Mouse (Mus musculus) erythroblast, embryonic 14.5 days (primary cell): Measurements from ENCODE around the gene Nmt1.

Source experiments
- GATA1 ChIP-seq: IDR thresholded peaks from 2 replicates; pipeline ENCODE4 v1.6.1; 2012; ENCODE audit warnings: low read length, inconsistent platforms, mixed read lengths
- TAL1 ChIP-seq: IDR thresholded peaks from 3 replicates; pipeline ENCODE4 v1.6.1; 2012; ENCODE audit warnings: low read length, inconsistent platforms, mixed read lengths

DNA sequence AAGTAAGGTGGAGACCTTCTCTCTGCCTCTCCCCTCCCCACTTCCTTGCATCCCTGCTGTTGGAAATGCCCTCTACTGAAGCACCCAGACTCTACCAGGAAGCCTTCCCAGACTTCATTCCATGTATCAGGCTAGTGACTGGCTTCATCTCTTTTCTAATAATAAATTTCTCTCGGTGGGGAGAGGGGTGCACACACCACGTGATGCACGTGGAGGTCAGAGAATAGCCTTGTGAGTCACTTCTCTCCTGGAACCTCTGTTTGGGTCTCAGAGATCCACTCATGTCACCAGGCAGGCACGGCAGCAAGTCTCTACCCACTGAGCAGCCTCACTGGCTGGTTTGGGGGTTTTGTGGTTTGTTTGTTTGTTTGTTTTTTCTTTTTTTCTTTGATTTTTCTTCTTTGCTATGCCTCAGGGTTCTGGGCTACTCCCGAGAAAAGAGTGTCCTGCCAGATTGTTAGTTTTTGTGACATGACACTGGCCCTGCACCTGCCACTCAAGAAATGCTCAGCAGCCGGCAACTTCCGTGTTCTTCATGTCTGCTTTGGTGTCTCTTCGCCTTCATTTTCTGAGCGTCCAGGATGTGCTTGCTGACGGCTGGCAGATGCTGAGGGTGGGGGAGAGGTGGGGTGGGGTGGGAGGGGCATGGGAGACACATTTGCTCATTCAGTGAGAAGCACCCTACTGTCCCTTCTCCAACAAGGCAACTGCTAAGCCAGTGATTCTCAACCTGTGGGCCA lies 46.7 kb upstream of the Nmt1 start:
- no peak for TF ChIP-seq GATA1
- TF ChIP-seq TAL1: no peak
